Mouse (Mus musculus) thymus, adult 2 months (tissue): ENCODE data around the gene Adcy2.

Experiments
- CTCF ChIP-seq: fragments of 200-500 bp; IDR thresholded peaks from 2 replicates; pipeline ENCODE4 v1.5.1; 2012; ENCODE audit warnings: mild to moderate bottlenecking, control low read depth, low read length, moderate library complexity, borderline replicate concordance; ENCODE audit not compliant: control insufficient read depth, poor library complexity, insufficient read depth; ENCODE audit errors: extremely low read depth
- POLR2A ChIP-seq: fragments of 200-500 bp; IDR thresholded peaks from 2 replicates; pipeline ENCODE4 v1.6.1; 2012; ENCODE audit warnings: mild to moderate bottlenecking, low read length, control low read depth, moderate library complexity; ENCODE audit not compliant: control insufficient read depth, poor library complexity, insufficient read depth; ENCODE audit errors: extremely low read depth

DNA sequence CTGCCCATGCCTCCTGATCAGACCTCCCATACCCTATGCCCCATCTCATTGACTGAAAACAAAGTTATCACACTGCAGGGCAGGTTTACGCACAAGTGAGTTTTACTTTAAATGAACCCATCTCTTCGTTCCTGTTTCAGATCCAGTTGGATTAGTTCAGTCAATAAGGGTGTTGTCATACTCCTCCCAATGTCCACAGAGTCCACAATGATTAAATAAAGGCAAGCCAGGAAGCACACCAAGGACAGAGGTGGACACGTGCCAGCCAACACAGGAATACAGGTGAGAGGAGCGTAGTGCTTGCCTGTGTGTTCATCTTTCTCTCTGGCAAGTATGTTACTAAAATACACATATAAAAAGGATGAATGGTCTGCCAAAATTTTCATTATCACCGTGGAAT, 3.3 kb upstream of the Adcy2 start:
- TF ChIP-seq CTCF = no peak
- no peak for TF ChIP-seq POLR2A
